Mouse (Mus musculus) limb, embryonic 14.5 days (tissue): ENCODE measurements around the gene Fam234b. TPM values are rescaled to one million over a fixed set of nuclear protein-coding genes. Genes with fewer than 3 reads are reported as not detected.

Source experiments
- ATAC-seq: fragments of 200-750 bp; cut with Nextera tagmentation; 2 replicates; pipeline ENCODE4 v1.8.0; 2017; ENCODE audit warnings: low read depth, moderate number of reproducible peaks, moderate TSS enrichment; ENCODE audit not compliant: low FRiP score
- DNase-seq: peaks from one replicate; pipeline ENCODE4 v3.0.0-alpha.2; 2015; ENCODE audit warnings: low spot score
- H3K27ac ChIP-seq: fragments of 300-500 bp; sonication (generic); replicated peaks from 2 replicates; pipeline ENCODE4 v1.5.1; 2014; ENCODE audit warnings: low read depth, mild to moderate bottlenecking, low read length, moderate library complexity, mixed read lengths
- H3K27me3 ChIP-seq: fragments of 300-500 bp; sonication (generic); 2 replicates; pipeline ENCODE4 v1.6.1; 2014; ENCODE audit warnings: low read length, mixed read lengths; ENCODE audit not compliant: control insufficient read depth, insufficient read depth
- H3K36me3 ChIP-seq: fragments of 300-500 bp; sonication (generic); 2 replicates; pipeline ENCODE4 v1.6.1; 2014; ENCODE audit warnings: mild to moderate bottlenecking, low read length, moderate library complexity, mixed read lengths; ENCODE audit not compliant: control insufficient read depth, insufficient read depth
- H3K4me1 ChIP-seq: fragments of 300-500 bp; sonication (generic); 2 replicates; pipeline ENCODE4 v1.6.1; 2014; ENCODE audit warnings: antibody characterized with exemption, low read length, mixed read lengths; ENCODE audit not compliant: control insufficient read depth, insufficient read depth
- H3K4me2 ChIP-seq: fragments of 300-500 bp; sonication (generic); replicated peaks from 2 replicates; pipeline ENCODE4 v1.6.1; 2014; ENCODE audit warnings: low read depth, mild to moderate bottlenecking, low read length, moderate library complexity; ENCODE audit not compliant: severe bottlenecking
- H3K4me3 ChIP-seq: fragments of 300-500 bp; sonication (generic); replicated peaks from 2 replicates; pipeline ENCODE4 v1.5.1; 2014; ENCODE audit warnings: low read length
- H3K9ac ChIP-seq: fragments of 300-500 bp; sonication (generic); 2 replicates; pipeline ENCODE4 v1.6.1; 2014; ENCODE audit warnings: mild to moderate bottlenecking, low read depth, low read length, moderate library complexity; ENCODE audit not compliant: severe bottlenecking
- H3K9me3 ChIP-seq: fragments of 300-500 bp; sonication (generic); 2 replicates; pipeline ENCODE4 v1.6.1; 2016; ENCODE audit warnings: low read length; ENCODE audit not compliant: control insufficient read depth
- POLR2A ChIP-seq: fragments of 200-500 bp; IDR thresholded peaks from 2 replicates; pipeline ENCODE4 v1.8.0; 2012; ENCODE audit warnings: inconsistent platforms, mild to moderate bottlenecking, moderate library complexity, borderline replicate concordance; ENCODE audit not compliant: insufficient read depth, insufficient read length; ENCODE audit errors: extremely low read depth
- WGBS: fragments of 180-500 bp; shearing (Covaris S2); extraction: QIAGEN DNeasy Blood & Tissue Kit; methylation state at CpG from one replicate; pipeline ENCODE4 v1.1.7; 2014; 5-methylcytosine and 5-hydroxymethylcytosine counted together
- polyA plus RNA-seq, 2 experiments: library from polyadenylated mRNA; depleted of rRNA in 1 of 2; stranded (reverse) in 1 of 2; unstranded in 1 of 2; fragments of >200 nt; fragmentation: Nextera tagmentation in 1 of 2; extraction: Ambion mirVana in 1 of 2; gene quantifications; 2 replicates each; pipeline versions ENCODE4 v1.2.1 to v1.2.3; 2012 to 2014

The Fam234b gene
- polyA plus RNA-seq, 2 experiments: 23.9 to 26.2 TPM

DNA sequence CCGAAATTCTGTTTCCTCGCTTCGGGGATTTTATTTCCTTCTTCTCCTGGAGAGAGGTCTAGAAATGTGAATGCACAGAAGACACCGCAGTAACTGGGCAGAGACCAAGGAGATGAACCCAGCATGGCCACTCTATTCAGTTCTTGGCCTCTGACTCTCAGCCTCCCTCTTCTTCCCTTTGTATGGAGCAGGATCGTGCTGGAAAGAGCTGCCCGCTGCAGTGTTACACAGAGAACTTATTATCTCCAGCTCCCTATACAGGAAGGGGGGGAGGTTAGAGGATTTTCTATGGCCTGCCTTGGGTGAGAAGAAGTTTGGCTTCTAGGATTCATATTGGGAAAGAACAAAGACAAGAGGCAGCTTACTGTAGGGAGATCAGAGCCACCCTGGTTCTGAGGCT is 7.7 kb upstream of the Fam234b start:
- H3K4me2 ChIP-seq: no peak overlapping the region
- no peak for TF ChIP-seq POLR2A
- H3K9ac ChIP-seq: no peak overlapping the region
- no peaks in the 10 kb centered on the region for H3K4me1 ChIP-seq
- WGBS: 86% methylated on average over 6 of the region's 6 CpGs
- no peak for ATAC-seq
- no peak overlapping the region for H3K4me3 ChIP-seq
- no peaks in the 10 kb centered on the region for H3K36me3 ChIP-seq
- no peak for DNase-seq
- H3K27me3 ChIP-seq: no peaks in the 10 kb centered on the region
- no peaks in the 10 kb centered on the region for H3K9me3 ChIP-seq
- no peak overlapping the region for H3K27ac ChIP-seq

DNA sequence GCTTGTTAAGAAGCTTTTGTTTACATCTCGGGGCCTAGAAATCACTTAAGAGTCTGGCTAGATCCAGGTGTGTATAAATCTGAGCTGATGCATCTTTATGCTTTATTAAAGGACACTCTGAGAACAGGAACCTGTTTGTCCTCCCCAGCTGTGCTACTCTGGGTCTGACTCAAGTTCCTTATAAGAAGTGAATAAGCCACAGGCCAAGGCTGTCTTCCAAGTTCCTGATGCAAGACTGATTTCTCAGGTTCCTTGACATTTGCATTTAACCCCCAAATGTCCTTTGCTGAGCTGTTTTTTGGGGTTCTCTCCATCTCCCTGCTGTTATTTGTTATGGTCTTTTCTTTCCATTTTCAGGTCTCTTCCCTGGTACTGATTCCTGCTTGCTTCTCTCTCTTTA is 5.9 kb upstream of the Fam234b start:
- no peak for TF ChIP-seq POLR2A
- DNase-seq (no peak), ATAC-seq (no peak)
- H3K27ac ChIP-seq: no peak overlapping the region
- H3K4me2 ChIP-seq: no peak overlapping the region
- H3K27me3 ChIP-seq: no peaks in the 10 kb centered on the region
- H3K4me1 ChIP-seq: no peaks in the 10 kb centered on the region
- H3K9ac ChIP-seq: no peak overlapping the region
- H3K4me3 ChIP-seq: no peak overlapping the region
- 80% methylated on average over 1 of the region's 1 CpGs for WGBS
- no peaks in the 10 kb centered on the region for H3K9me3 ChIP-seq
- no peaks in the 10 kb centered on the region for H3K36me3 ChIP-seq

DNA sequence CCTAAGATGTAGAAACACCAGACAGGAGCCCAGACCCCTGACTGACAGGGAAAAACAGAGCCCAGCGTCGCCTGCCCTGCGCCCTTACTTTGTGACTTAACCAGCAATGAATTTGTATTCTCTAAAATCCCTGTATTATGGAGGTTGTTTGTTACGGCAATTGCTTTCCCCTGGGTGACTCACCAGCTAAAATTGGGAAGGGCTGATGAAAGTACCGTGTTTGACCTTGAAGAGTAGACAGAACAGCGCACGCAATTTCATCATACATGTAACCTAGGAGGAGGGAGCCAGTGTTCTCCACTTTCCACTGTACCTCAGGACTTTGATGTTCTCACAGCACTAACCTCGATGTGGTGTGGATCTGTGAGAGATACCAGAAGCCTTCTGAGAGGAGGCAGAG is 4.8 kb upstream of the Fam234b start:
- no peaks in the 10 kb centered on the region for H3K27me3 ChIP-seq
- no peak overlapping the region for H3K4me3 ChIP-seq
- WGBS: 74% methylated on average over 8 of the region's 8 CpGs
- H3K9me3 ChIP-seq: no peaks in the 10 kb centered on the region
- no peaks in the 10 kb centered on the region for H3K4me1 ChIP-seq
- no peak overlapping the region for H3K4me2 ChIP-seq
- H3K9ac ChIP-seq: no peak overlapping the region
- H3K27ac ChIP-seq: no peak overlapping the region
- no peaks in the 10 kb centered on the region for H3K36me3 ChIP-seq
- ATAC-seq: no peak
- DNase-seq: no peak
- no peak for TF ChIP-seq POLR2A

DNA sequence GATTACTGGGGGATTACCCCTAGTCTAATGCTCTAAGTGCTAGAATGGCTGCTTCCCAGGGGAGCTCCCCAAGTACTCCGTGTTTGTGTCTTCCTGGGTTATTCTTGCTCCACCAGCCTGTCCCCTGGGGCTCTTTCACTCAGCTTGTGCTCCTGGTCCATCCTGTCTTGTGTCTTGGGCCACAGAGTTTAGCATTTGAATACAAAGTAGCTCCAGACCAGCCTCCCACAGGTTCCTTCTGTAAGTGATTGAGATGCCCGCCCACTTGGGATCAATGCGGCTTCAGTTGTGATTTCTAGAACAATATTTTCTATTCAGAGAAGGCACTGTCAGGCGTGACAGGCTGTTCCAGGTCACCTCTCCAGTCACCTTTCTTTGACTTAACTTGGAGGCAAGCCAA is 4.0 kb upstream of the Fam234b start:
- DNase-seq (no peak), ATAC-seq (no peak)
- H3K4me1 ChIP-seq: no peaks in the 10 kb centered on the region
- no peak overlapping the region for H3K4me3 ChIP-seq
- TF ChIP-seq POLR2A: no peak
- no peak overlapping the region for H3K9ac ChIP-seq
- WGBS: 49% methylated on average over 4 of the region's 4 CpGs
- H3K27ac ChIP-seq: no peak overlapping the region
- H3K4me2 ChIP-seq: no peak overlapping the region
- no peaks in the 10 kb centered on the region for H3K9me3 ChIP-seq
- no peaks in the 10 kb centered on the region for H3K36me3 ChIP-seq
- H3K27me3 ChIP-seq: no peaks in the 10 kb centered on the region

DNA sequence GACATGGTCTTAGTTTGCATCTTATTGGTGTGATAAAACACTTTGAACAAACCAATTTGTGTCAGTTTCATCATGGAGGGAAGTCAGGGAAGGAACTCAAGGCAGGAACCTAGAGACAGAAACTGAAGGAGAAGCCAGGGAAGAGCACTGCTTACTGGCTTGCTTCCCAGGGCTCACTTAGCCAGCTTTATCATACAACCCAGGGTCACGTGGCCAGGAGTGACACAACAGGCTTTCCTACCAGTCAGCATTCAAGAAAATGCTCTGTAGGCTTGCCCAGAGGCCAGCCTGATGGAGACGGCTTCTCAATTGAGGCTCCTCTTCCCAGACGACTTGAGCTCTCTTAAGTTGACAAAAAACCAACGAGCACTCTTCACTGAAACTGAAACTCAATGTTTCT is 2.9 kb upstream of the Fam234b start:
- ATAC-seq: no peak
- Histone ChIP-seq H3K36me3 (no peaks in the 10 kb centered on the region), H3K27me3 (no peaks in the 10 kb centered on the region), H3K4me2 (no peak overlapping the region), H3K4me3 (no peak overlapping the region), H3K9me3 (no peaks in the 10 kb centered on the region), H3K9ac (no peak overlapping the region), H3K27ac (no peak overlapping the region), H3K4me1 (no peaks in the 10 kb centered on the region)
- DNase-seq: no peak
- WGBS: 81% methylated on average over 4 of the region's 4 CpGs
- no peak for TF ChIP-seq POLR2A

- DNase-seq (no peak), ATAC-seq (no peak)
- 82% methylated on average over 8 of the region's 8 CpGs for WGBS
- Histone ChIP-seq H3K4me3 (no peak overlapping the region), H3K27me3 (no peaks in the 10 kb centered on the region), H3K4me2 (no peak overlapping the region), H3K36me3 (no peaks in the 10 kb centered on the region), H3K9me3 (no peaks in the 10 kb centered on the region), H3K9ac (no peak overlapping the region), H3K27ac (no peak overlapping the region), H3K4me1 (no peaks in the 10 kb centered on the region)
- no peak for TF ChIP-seq POLR2A
Observed at GRCm38 (mm10) chr6:135196707-135197106, 1.1 kb upstream of the Fam234b start.
